Mouse (Mus musculus): ENCODE data around the gene Ndufs2. TPM values are rescaled to one million over a fixed set of nuclear protein-coding genes. Genes with fewer than 3 reads are reported as not detected.

Gene Ndufs2
- polyA plus RNA-seq, 1 experiment from 2014 or later, result 257 TPM

GRCm38 (mm10) chr1:171221281-171222193 lies 29.7 kb downstream of the Ndufs2 start:
- WGBS, result 5% methylated on average over 22 of the region's 22 CpGs
- H3K27me3 ChIP-seq, result no peaks in the 10 kb centered on the region
- ATAC-seq (ENCODE audit: low read depth), result no peak; the same call in none of the 2 replicates
- peaks cover 19% of the 10 kb centered on the region for H3K4me1 ChIP-seq (replicated peaks)
- H3K9ac ChIP-seq, result peak overlapping the region; percentile 76
- peak overlapping the region; percentile 82 for H3K4me2 ChIP-seq
- H3K27ac ChIP-seq (replicated peaks), result peak overlapping the region; percentile 20; the same call in 1 of the 2 replicates
- no peaks in the 10 kb centered on the region for H3K9me3 ChIP-seq
- peaks cover 27% of the 10 kb centered on the region for H3K36me3 ChIP-seq
- H3K4me3 ChIP-seq, result peak overlapping the region; percentile 52

GRCm38 (mm10) chr1:171220871-171221270 lies 30.3 kb downstream of the Ndufs2 start:
- WGBS, result 9% methylated on average over 10 of the region's 10 CpGs
- H3K4me3 ChIP-seq, result peak overlapping the region; percentile 52
- no peak overlapping the region for H3K9ac ChIP-seq
- peaks cover 19% of the 10 kb centered on the region for H3K4me1 ChIP-seq (replicated peaks)
- peak overlapping the region; percentile 82 for H3K4me2 ChIP-seq
- H3K9me3 ChIP-seq, result no peaks in the 10 kb centered on the region
- no peak overlapping the region for H3K27ac ChIP-seq (replicated peaks)
- peaks cover 27% of the 10 kb centered on the region for H3K36me3 ChIP-seq
- peak; percentile 12; the same call in 1 of the 2 replicates for ATAC-seq (ENCODE audit: low read depth)
- no peaks in the 10 kb centered on the region for H3K27me3 ChIP-seq

DNA sequence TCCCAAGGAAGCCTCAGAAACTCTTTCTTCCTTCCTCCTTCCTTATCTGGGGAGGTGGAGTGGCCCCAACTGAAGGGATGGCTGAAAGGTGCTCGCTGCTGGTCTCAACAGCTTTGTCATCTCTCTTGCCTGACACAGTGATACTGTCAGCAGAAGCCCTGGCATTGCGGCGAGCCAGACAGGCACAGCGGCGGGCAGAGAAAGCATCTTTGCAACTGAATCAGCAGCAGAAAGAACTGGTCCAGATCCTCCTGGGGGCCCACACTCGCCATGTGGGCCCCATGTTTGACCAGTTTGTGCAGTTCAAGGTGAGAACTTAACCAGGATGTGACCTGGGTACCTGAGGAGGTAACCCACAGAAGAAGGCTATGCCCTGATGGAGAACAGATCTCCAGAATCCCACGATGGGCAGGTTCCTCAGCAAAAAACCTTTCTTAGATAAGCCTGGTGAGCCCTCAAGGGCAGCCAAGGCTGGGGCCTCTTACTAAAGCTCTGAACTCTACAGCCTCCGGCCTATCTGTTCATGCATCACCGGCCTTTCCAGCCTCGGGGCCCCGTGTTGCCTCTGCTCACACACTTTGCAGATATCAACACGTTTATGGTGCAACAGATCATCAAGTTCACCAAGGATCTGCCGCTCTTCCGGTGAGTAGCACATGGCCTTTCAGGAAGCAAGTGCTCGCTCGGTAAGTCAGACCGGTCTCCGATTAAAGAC lies 34.8 kb downstream of the Ndufs2 start:
- Histone ChIP-seq H3K9me3 (no peaks in the 10 kb centered on the region), H3K4me3 (no peak overlapping the region), H3K4me2 (no peak overlapping the region), H3K9ac (no peak overlapping the region), H3K27ac (replicated peaks) (no peak overlapping the region), H3K36me3 (peaks cover 27% of the 10 kb centered on the region), H3K27me3 (0 out of 2 replicates have a peak, but pooled peaks cover 6% of the 10 kb centered on the region), H3K4me1 (replicated peaks) (peaks cover 10% of the 10 kb centered on the region)
- no peak for ATAC-seq (ENCODE audit: low read depth)
- 92% methylated on average over 18 of the region's 18 CpGs for WGBS

DNA sequence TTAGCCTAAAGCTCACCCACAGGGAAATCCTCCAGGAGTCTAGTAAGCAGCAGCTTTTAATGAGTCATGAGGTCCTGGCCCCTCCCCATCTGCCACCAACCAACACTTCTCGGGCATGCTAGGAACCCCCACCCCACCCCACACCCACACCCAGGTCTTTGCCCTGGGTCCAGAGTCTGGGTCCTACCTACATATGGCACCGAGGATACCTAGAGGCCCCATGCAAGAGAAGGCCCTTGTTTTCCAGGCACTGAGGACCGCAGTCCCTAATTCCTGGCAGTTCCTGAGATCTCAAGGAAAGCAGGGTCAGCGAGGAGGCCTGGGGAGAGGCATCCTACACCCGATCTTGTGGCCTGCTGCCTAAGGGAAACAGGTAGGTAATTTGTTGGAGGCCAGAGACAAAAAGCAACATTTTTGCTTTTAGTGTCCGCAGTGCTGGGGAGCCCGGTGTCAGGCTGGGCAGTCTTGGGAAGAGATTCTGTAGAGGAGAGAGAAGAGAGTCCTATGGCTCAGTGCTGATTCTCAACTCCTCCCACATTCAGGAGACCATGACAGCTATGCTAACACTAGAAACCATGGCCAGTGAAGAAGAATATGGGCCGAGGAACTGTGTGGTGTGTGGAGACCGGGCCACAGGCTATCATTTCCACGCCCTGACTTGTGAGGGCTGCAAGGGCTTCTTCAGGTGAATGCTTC lies 37.2 kb downstream of the Ndufs2 start, which contains the start of gene Nr1i3:
TSS of gene Nr1i3 (plus strand) at position 170 of the 696 bp plus-strand sequence.
- Histone ChIP-seq H3K27me3 (0 out of 2 replicates have a peak, but pooled peaks cover 6% of the 10 kb centered on the region), H3K4me2 (no peak within 1 kb of the TSS), H3K9ac (no peak within 1 kb of the TSS), H3K9me3 (no peaks in the 10 kb centered on the region), H3K4me3 (no peak within 1 kb of the TSS), H3K4me1 (replicated peaks) (no peaks in the 10 kb centered on the region), H3K27ac (replicated peaks) (no peak within 1 kb of the TSS), H3K36me3 (peaks cover 13% of the 10 kb centered on the region)
- ATAC-seq (ENCODE audit: low read depth), result no peak
- 73% methylated on average over 10 of the region's 10 CpGs for WGBS

GRCm38 (mm10) chr1:171212854-171213253 lies 38.3 kb downstream of the Ndufs2 start:
- Histone ChIP-seq H3K9ac (no peak overlapping the region), H3K4me1 (replicated peaks) (no peaks in the 10 kb centered on the region), H3K9me3 (no peaks in the 10 kb centered on the region), H3K27ac (replicated peaks) (no peak overlapping the region), H3K27me3 (0 out of 2 replicates have a peak, but pooled peaks cover 6% of the 10 kb centered on the region), H3K36me3 (peaks cover 2% of the 10 kb centered on the region; the same call in 1 of the 2 replicates), H3K4me3 (no peak overlapping the region), H3K4me2 (no peak overlapping the region)
- ATAC-seq (ENCODE audit: low read depth), result no peak
- 66% methylated on average over 3 of the region's 3 CpGs for WGBS

DNA sequence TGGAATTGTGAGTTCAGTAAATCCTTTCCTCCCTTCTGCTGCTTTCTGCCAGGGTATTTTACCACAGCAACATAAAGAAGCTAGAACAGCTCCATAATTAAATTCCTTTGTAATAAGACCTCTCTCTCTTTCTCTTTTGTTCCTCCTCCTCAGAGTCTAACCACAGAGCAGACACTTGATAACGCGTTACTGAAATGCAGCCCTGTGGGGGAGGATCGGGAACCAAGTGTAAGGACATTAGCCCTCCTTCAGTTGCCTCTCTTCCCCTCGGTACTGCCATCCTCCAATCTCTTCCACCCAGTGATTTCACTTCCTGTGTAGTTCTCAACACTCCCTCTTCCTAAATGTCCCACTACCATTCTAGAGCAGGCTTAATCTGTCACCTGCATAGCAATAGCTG lies 41.8 kb downstream of the Ndufs2 start:
- ATAC-seq (ENCODE audit: low read depth), result no peak
- Histone ChIP-seq H3K27me3 (0 out of 2 replicates have a peak, but pooled peaks cover 5% of the 10 kb centered on the region), H3K9me3 (no peaks in the 10 kb centered on the region), H3K4me2 (no peak overlapping the region), H3K36me3 (no peaks in the 10 kb centered on the region), H3K4me3 (no peak overlapping the region), H3K4me1 (replicated peaks) (no peaks in the 10 kb centered on the region), H3K27ac (replicated peaks) (no peak overlapping the region), H3K9ac (no peak overlapping the region)
- 20% methylated on average over 4 of the region's 4 CpGs for WGBS

DNA sequence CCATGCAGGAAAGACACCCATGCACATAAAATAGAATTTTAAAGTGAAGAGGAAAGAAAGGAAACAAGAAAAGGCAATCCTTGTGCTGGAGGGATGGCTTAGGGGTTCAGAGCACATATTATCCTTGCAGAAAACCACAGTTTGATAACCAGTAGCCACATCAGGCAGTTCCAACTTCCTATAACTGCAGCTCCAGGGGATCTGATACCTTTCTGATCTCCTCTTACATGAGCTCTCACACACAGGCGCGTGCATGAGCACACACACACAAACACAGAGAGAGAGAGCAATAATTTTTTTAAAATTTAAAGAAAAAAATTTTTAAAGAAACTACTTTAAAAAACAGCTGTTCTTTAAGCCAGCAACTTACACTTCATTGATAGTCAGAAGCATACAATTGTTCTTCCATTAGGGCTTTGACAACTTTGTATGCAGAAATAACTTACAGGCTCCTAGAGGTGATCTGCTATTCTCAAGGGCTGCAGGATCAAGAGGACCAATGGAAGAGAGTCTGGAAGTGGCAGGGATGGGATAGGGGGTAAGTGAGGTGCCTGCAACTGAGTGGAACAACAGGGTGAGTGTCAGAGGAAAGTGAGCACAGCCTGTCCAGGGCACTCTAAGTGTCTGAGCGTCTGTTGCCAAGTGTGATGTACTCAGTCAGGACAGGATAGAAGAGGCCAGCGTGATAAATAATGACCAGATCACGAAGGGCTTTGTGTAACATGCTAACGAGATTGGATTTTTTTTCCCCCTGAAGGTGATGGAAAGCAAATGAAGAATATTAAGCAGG lies 45.3 kb downstream of the Ndufs2 start:
- no peaks in the 10 kb centered on the region for H3K4me1 ChIP-seq (replicated peaks)
- no peak for ATAC-seq (ENCODE audit: low read depth)
- H3K9ac ChIP-seq, result no peak overlapping the region
- no peak overlapping the region for H3K27ac ChIP-seq (replicated peaks)
- no peak overlapping the region for H3K4me2 ChIP-seq
- no peak overlapping the region for H3K4me3 ChIP-seq
- no peaks in the 10 kb centered on the region for H3K9me3 ChIP-seq
- H3K36me3 ChIP-seq, result no peaks in the 10 kb centered on the region
- no peaks in the 10 kb centered on the region for H3K27me3 ChIP-seq
- WGBS, result 64% methylated on average over 6 of the region's 6 CpGs

DNA sequence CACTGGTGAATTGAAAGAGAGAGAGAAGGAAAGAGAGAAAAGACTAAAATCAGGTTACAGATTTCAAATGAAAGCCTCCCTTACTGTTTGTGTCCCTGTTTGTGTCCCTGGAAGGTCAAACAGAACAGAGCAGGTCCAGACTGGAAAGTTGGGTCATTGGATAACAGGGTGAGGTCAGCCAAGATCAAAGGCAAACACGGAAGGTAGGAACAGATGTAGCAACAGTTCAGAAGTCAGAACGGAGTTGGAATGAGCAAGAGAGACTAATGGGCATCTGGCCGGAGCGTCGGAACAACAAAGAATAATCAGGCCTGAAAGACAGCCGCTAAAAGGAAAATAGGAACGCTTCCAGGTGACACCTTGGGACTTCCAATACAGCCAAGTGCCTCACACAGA lies 46.9 kb downstream of the Ndufs2 start:
- H3K4me3 ChIP-seq, result no peak overlapping the region
- ATAC-seq (ENCODE audit: low read depth), result no peak
- no peak overlapping the region for H3K4me2 ChIP-seq
- H3K4me1 ChIP-seq (replicated peaks), result no peaks in the 10 kb centered on the region
- 76% methylated on average over 7 of the region's 7 CpGs for whole genome bisulfite sequencing
- no peaks in the 10 kb centered on the region for H3K9me3 ChIP-seq
- H3K27ac ChIP-seq (replicated peaks), result no peak overlapping the region
- peaks cover 6% of the 10 kb centered on the region for H3K27me3 ChIP-seq
- H3K9ac ChIP-seq, result no peak overlapping the region
- H3K36me3 ChIP-seq, result no peaks in the 10 kb centered on the region

- H3K4me3 ChIP-seq, result no peak overlapping the region
- WGBS, result 66% methylated on average over 10 of the region's 11 CpGs
- ATAC-seq (ENCODE audit: low read depth), result no peak
These were observed 47.5 kb downstream of the Ndufs2 start for GRCm38 (mm10) chr1:171203471-171204248.

GRCm38 (mm10) chr1:171200769-171201168 lies 50.4 kb downstream of the Ndufs2 start:
- peaks cover 6% of the 10 kb centered on the region for H3K4me1 ChIP-seq (replicated peaks)
- H3K27me3 ChIP-seq, result peaks cover 33% of the 10 kb centered on the region
- no peak overlapping the region for H3K27ac ChIP-seq (replicated peaks)
- H3K9me3 ChIP-seq, result no peaks in the 10 kb centered on the region
- H3K4me2 ChIP-seq, result no peak overlapping the region
- H3K9ac ChIP-seq, result no peak overlapping the region
- H3K4me3 ChIP-seq, result no peak overlapping the region
- WGBS, result 92% methylated on average over 1 of the region's 1 CpGs
- no peak for ATAC-seq (ENCODE audit: low read depth)
- H3K36me3 ChIP-seq, result no peaks in the 10 kb centered on the region

More at GRCm38 (mm10) chr1:171203471-171204248, 47.5 kb downstream of the Ndufs2 start:
- no peak overlapping the region for H3K9ac ChIP-seq
- H3K9me3 ChIP-seq, result no peaks in the 10 kb centered on the region
- H3K27ac ChIP-seq (replicated peaks), result no peak overlapping the region
- H3K27me3 ChIP-seq, result peaks cover 12% of the 10 kb centered on the region
- no peaks in the 10 kb centered on the region for H3K4me1 ChIP-seq (replicated peaks)
- no peaks in the 10 kb centered on the region for H3K36me3 ChIP-seq
- H3K4me2 ChIP-seq, result no peak overlapping the region
